Mouse (Mus musculus) brain, embryonic 14.5 days (tissue): ENCODE measurements around the gene Trim61.
A peak's percentile ranks its signal among the peaks of the same experiment; 100 is the strongest.

Experiments
- CTCF ChIP-seq: fragments of 200-500 bp; IDR thresholded peaks from 2 replicates; pipeline ENCODE4 v1.5.1; 2012; ENCODE audit warnings: inconsistent platforms, mild to moderate bottlenecking, moderate library complexity, borderline replicate concordance; ENCODE audit not compliant: insufficient read depth, insufficient read length; ENCODE audit errors: extremely low read depth
- POLR2A ChIP-seq: fragments of 200-500 bp; IDR thresholded peaks from 2 replicates; pipeline ENCODE4 v1.6.1; 2012; ENCODE audit warnings: mild to moderate bottlenecking, inconsistent platforms, borderline replicate concordance; ENCODE audit not compliant: poor library complexity, insufficient read depth, insufficient read length, severe bottlenecking; ENCODE audit errors: extremely low read depth

- TF ChIP-seq POLR2A (no peak), CTCF (peak; percentile 15; the same call in 1 of the 2 replicates)
These were observed 10.8 kb upstream of the Trim61 start for GRCm38 (mm10) chr8:65028959-65029686.
